Mouse (Mus musculus) monocyte, adult 5-6 weeks (primary cell): ENCODE data around the gene Gm6902. TPM values are rescaled to one million over a fixed set of nuclear protein-coding genes. Genes with fewer than 3 reads are reported as not detected.
"Not testable (repeated sequence)": the region's sequence is repeated elsewhere in the genome, so short reads cannot be mapped to it uniquely, and the experiment has no call there.

ENCODE experiments used
- ATAC-seq: fragments of 153-309, 156-312 bp; replicated peaks from 2 replicates; pipeline ENCODE4 v1.8.0; 2017; ENCODE audit warnings: mild to moderate bottlenecking; ENCODE audit not compliant: low TSS enrichment, insufficient number of reproducible peaks, severe bottlenecking, poor library complexity, low FRiP score
- total RNA-seq: library from RNA; stranded (forward); fragments of 200-1000, 200-491, 200-594 nt; gene quantifications from 3 replicates; pipeline ENCODE4 v1.2.3, GENCODE M21; 2017

Gm6902 gene
- total RNA-seq, result not detected in 3 replicates

DNA sequence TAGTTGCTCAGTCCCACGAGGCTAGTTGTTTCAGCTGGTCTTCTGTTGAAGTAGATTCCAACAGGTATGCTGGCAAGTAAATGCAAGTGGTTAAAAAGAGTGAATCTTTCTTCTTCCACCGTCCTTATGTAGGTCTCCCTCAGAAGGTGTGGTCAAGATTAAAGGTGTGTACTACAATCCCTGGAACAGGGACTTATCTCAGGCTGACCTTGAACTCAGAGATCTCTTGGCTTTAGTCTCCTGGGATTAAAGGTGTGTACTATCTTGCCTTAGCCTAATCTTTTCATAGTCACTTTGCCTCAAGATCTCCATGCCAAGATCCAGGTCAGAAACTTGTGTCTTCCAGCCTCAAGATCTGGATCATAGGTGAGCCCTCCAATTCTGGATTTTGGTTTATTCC lies at the start of gene Gm6902:
Gm6902 (minus strand) TSS at position 101 of the 400 bp plus-strand sequence.
- not testable (repeated sequence) for ATAC-seq

DNA sequence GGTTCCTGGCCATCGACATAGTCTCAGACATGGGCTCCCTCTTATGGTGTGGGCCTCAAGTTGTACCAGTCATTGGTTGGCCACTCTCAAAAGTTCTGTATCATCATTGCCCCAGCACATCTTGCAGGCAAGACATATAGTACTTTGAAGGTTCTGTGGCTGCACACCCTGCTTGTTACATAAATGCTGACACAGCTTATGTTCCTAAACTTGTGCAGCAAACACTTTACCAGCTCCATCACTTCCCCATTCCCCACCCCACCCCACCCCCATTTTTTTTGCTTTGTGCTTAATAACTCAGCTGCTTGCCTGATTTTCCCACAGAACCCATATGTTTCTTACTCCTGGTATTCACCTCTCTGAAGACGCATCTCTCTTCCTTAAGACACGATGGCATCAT lies 22.2 kb upstream of the Gm6902 start, which contains the start of gene Nlrp4e:
Nlrp4e (plus strand) TSS at position 301 of the 400 bp plus-strand sequence.
- not testable (repeated sequence) for ATAC-seq

DNA sequence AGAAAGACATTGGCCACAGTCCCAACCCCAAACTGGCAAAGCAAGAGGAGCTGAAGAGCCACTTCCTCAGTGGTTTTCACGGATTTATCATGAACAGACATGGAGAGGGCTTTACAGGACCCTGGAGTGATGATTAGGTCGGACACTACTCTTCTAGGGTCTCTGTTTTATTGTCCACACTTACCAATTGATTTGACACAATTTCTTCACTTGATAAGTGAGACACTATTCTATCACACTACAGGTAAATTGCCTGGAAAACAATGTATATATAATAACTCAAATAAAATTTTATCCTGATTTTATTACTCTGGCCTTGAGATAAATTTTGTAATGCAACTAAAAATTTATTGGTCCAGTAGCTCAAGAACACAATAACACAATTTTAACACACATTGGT lies 27.1 kb downstream of the Gm6902 start, which contains the start of gene Vmn1r166:
Vmn1r166 (minus strand) TSS at position 101 of the 400 bp plus-strand sequence.
- not testable (repeated sequence) for ATAC-seq

Other genes with a start within 250 kb of the Gm6902 start
- gene Vmn1r163, start 223.4 kb downstream of the Gm6902 start, total RNA-seq, result not detected in 3 replicates
- not detected in 3 replicates for gene Gm8720, start 211.4 kb downstream of the Gm6902 start, total RNA-seq
- not detected in 3 replicates for gene Gm10662, start 134.4 kb downstream of the Gm6902 start, total RNA-seq
- not detected in 3 replicates for gene Vmn1r165, start 61.6 kb downstream of the Gm6902 start, total RNA-seq
- not detected in 3 replicates for gene Vmn1r166, start 27.2 kb downstream of the Gm6902 start, total RNA-seq
- gene Nlrp4e, start 22.3 kb upstream of the Gm6902 start, total RNA-seq, result not detected in 3 replicates
- not detected in 3 replicates for gene Nlrp5, start 107.0 kb upstream of the Gm6902 start, total RNA-seq
- 0.32 TPM in 1 of 3 replicates, not detected in the others for gene Vmn1r167, start 228.3 kb upstream of the Gm6902 start, total RNA-seq